Mouse (Mus musculus): ENCODE results near the gene Ergic1.
A peak's percentile ranks its signal among the peaks of the same experiment; 100 is the strongest.

The Ergic1 gene

GRCm38 (mm10) chr17:26665600-26665999 lies 104.3 kb downstream of the Ergic1 start:
- DNase-seq, result no peak

GRCm38 (mm10) chr17:26671268-26671667 lies 110.0 kb downstream of the Ergic1 start:
- no peak for DNase-seq

GRCm38 (mm10) chr17:26675845-26676244 lies 114.6 kb downstream of the Ergic1 start:
- no peak for DNase-seq

GRCm38 (mm10) chr17:26676252-26676615 lies 114.9 kb downstream of the Ergic1 start:
- peak; percentile 93 for DNase-seq

- DNase-seq, result no peak
Observed at GRCm38 (mm10) chr17:26676616-26677376, 115.5 kb downstream of the Ergic1 start.

GRCm38 (mm10) chr17:26677711-26678637 lies 116.7 kb downstream of the Ergic1 start:
- no peak for DNase-seq

- DNase-seq, result no peak
Observed at GRCm38 (mm10) chr17:26681276-26681675, 120.0 kb downstream of the Ergic1 start.

GRCm38 (mm10) chr17:26686334-26687000 lies 125.2 kb downstream of the Ergic1 start:
- no peak for DNase-seq

GRCm38 (mm10) chr17:26688795-26689735 lies 127.8 kb downstream of the Ergic1 start:
- DNase-seq, result no peak

GRCm38 (mm10) chr17:26689810-26690209 lies 128.5 kb downstream of the Ergic1 start:
- DNase-seq, result no peak

- no peak for DNase-seq
Observed at GRCm38 (mm10) chr17:26690236-26690635, 128.9 kb downstream of the Ergic1 start.

GRCm38 (mm10) chr17:26691110-26691509 lies 129.8 kb downstream of the Ergic1 start:
- DNase-seq, result no peak

GRCm38 (mm10) chr17:26693424-26693823 lies 132.1 kb downstream of the Ergic1 start:
- no peak for DNase-seq

- no peak for DNase-seq
Observed at GRCm38 (mm10) chr17:26694171-26694570, 132.9 kb downstream of the Ergic1 start.

- no peak for DNase-seq
Observed at GRCm38 (mm10) chr17:26695193-26695592, 133.9 kb downstream of the Ergic1 start.

GRCm38 (mm10) chr17:26698846-26699245 lies 137.6 kb downstream of the Ergic1 start:
- DNase-seq, result no peak

- DNase-seq, result no peak
Observed at GRCm38 (mm10) chr17:26699819-26700616, 138.7 kb downstream of the Ergic1 start.

- no peak for DNase-seq
Observed at GRCm38 (mm10) chr17:26701565-26701964, 140.3 kb downstream of the Ergic1 start.

- DNase-seq, result no peak
Observed at GRCm38 (mm10) chr17:26702621-26703020, 141.3 kb downstream of the Ergic1 start.

GRCm38 (mm10) chr17:26703671-26704070 lies 142.4 kb downstream of the Ergic1 start:
- DNase-seq, result no peak

All from retina, postnatal 1 day (tissue).